Mouse (Mus musculus) small intestine, adult 2 months (tissue): ENCODE results near the gene Hist1h2bp. TPM values are rescaled to one million over a fixed set of nuclear protein-coding genes. Genes with fewer than 3 reads are reported as not detected.
A peak's percentile ranks its signal among the peaks of the same experiment; 100 is the strongest.
"Not testable (repeated sequence)": the region's sequence is repeated elsewhere in the genome, so short reads cannot be mapped to it uniquely, and the experiment has no call there.

Experiments used
- H3K27ac ChIP-seq: fragments of 200-500 bp; 2 replicates; pipeline ENCODE4 v1.5.1; 2012; ENCODE audit warnings: low read depth, low read length, control low read depth, inconsistent platforms; ENCODE audit not compliant: insufficient read depth
- H3K27me3 ChIP-seq: fragments of 200-500 bp; 2 replicates; pipeline ENCODE4 v1.6.1; 2012; ENCODE audit warnings: mild to moderate bottlenecking, moderate library complexity, low read length, inconsistent platforms; ENCODE audit not compliant: control insufficient read depth, insufficient read depth
- H3K36me3 ChIP-seq: fragments of 200-500 bp; 2 replicates; pipeline ENCODE4 v1.6.1; 2012; ENCODE audit warnings: mild to moderate bottlenecking, low read length, control low read depth, inconsistent platforms; ENCODE audit not compliant: control insufficient read depth, insufficient read depth
- H3K4me1 ChIP-seq: fragments of 200-500 bp; 2 replicates; pipeline ENCODE4 v1.6.1; 2012; ENCODE audit warnings: low read length, inconsistent platforms, mixed read lengths; ENCODE audit not compliant: control insufficient read depth, insufficient read depth, insufficient read length
- H3K4me3 ChIP-seq: fragments of 200-500 bp; 2 replicates; pipeline ENCODE4 v1.5.1; 2012; ENCODE audit warnings: low read depth, mild to moderate bottlenecking, control low read depth, inconsistent platforms, low read length, moderate library complexity
- CTCF ChIP-seq: fragments of 200-500 bp; IDR thresholded peaks from 2 replicates; pipeline ENCODE4 v1.5.1; 2012; ENCODE audit warnings: low read depth, mild to moderate bottlenecking, control low read depth, inconsistent platforms, low read length, moderate library complexity, mixed read lengths; ENCODE audit not compliant: insufficient replicate concordance, insufficient read length; ENCODE audit errors: extremely low read depth
- POLR2A ChIP-seq: fragments of 200-500 bp; IDR thresholded peaks from 2 replicates; pipeline ENCODE4 v1.6.1; 2012; ENCODE audit warnings: low read depth, mild to moderate bottlenecking, control low read depth, inconsistent platforms, low read length, moderate library complexity
- WGBS: fragments of 180-500 bp; shearing (Covaris S2); methylation state at CpG from one replicate; pipeline ENCODE4 v1.1.7; 2018; 5-methylcytosine and 5-hydroxymethylcytosine counted together
- polyA plus RNA-seq: library from polyadenylated mRNA; depleted of rRNA; stranded (reverse); fragments of >200 nt; gene quantifications from 2 replicates; pipeline ENCODE4 v1.2.3, GENCODE M21; 2012

Gene Hist1h2bp
- polyA plus RNA-seq, 1 experiment = 2.7 TPM

DNA sequence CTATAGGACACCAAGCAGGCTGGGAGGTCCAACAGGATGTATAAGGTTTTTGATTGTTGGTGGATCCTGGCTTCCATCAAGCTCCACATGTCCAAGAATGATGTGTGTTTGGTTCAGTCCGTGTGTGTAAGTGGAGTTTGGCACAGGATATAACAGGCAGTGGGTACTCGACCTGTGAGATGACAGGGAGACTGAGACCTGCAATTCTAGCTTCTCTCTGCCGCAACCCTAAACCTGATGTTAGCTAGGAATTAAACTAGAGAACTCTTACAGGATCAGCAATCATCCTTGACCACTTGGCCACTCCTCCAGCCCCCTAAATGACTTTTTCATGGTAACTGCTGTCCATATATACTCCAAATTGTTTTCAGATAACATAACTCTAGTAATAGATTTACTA, 34.9 kb upstream of the Hist1h2bp start:
- Histone ChIP-seq H3K27me3 (no peaks in the 10 kb centered on the region), H3K36me3 (no peaks in the 10 kb centered on the region), H3K27ac (no peak overlapping the region), H3K4me1 (peaks cover 2% of the 10 kb centered on the region; the same call in 1 of the 2 replicates), H3K4me3 (no peak overlapping the region)
- WGBS = 43% methylated on average over 3 of the region's 3 CpGs
- TF ChIP-seq POLR2A = no peak
- no peak for TF ChIP-seq CTCF

- Histone ChIP-seq H3K36me3 (no peaks in the 10 kb centered on the region), H3K4me1 (no peaks in the 10 kb centered on the region; the same call in 1 of the 2 replicates), H3K27ac (peak overlapping the region; percentile 72), H3K4me3 (peak overlapping the region; percentile 61), H3K27me3 (no peaks in the 10 kb centered on the region)
- WGBS = 5% methylated on average over 10 of the region's 10 CpGs
- TF ChIP-seq CTCF = no peak
- TF ChIP-seq POLR2A = no peak
Measured at GRCm38 (mm10) chr13:21753051-21753523, 34.2 kb upstream of the Hist1h2bp start.

- not testable (repeated sequence) for H3K27me3 ChIP-seq, H3K4me1 ChIP-seq, H3K36me3 ChIP-seq
- WGBS = under 1% methylated on average over 48 of the region's 50 CpGs
- peak; percentile 67 for TF ChIP-seq POLR2A
- Histone ChIP-seq H3K4me3 (peak within 1 kb of the TSS; percentile 70), H3K27ac (peak within 1 kb of the TSS; percentile 80)
Measured at GRCm38 (mm10) chr13:21753524-21754285, 33.6 kb upstream of the Hist1h2bp start, which contains the start of the genes Hist1h2ak and Hist1h2bn. Gene Hist1h2ak (minus strand): TSS chr13:21753827. Gene Hist1h2bn (plus strand): TSS chr13:21754123.

- WGBS = under 1% methylated on average over 25 of the region's 26 CpGs
- H3K27me3 ChIP-seq, H3K36me3 ChIP-seq, H3K4me1 ChIP-seq: not testable (repeated sequence)
- peak overlapping the region; percentile 70 for H3K4me3 ChIP-seq
- H3K27ac ChIP-seq = peak overlapping the region; percentile 80
Measured at GRCm38 (mm10) chr13:21754294-21755001, 32.8 kb upstream of the Hist1h2bp start.

DNA sequence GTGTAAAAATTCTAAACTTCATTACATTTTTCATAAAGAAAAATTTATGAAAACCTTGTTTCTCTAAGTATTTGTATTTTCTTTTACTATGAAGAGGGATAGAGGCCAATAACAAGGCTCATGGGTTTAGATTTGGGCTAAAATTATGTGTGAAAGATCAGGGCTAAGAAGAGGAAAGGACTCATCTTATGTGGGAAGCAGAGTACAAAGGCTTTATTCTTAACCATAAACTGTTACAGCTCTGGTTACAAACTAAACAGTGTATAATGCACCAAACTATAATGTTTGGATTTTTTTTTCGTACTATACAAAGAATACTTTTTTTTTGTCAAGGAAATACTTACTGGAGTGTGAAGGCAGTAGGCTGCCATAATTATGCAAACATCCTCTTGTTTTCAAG, 31.6 kb upstream of the Hist1h2bp start:
- H3K4me3 ChIP-seq = no peak overlapping the region
- WGBS = 67% methylated on average over 1 of the region's 1 CpGs
- no peak for TF ChIP-seq POLR2A
- no peak for TF ChIP-seq CTCF

GRCm38 (mm10) chr13:21778814-21779766, 8.2 kb upstream of the Hist1h2bp start:
- 1% methylated on average over 33 of the region's 33 CpGs for WGBS
- H3K27ac ChIP-seq = peak overlapping the region; percentile 84

More for the DNA sequence above, 31.6 kb upstream of the Hist1h2bp start:
- no peaks in the 10 kb centered on the region for H3K27me3 ChIP-seq
- H3K27ac ChIP-seq = no peak overlapping the region
- H3K36me3 ChIP-seq = no peaks in the 10 kb centered on the region
- peaks cover 3% of the 10 kb centered on the region; the same call in 1 of the 2 replicates for H3K4me1 ChIP-seq

More at GRCm38 (mm10) chr13:21778814-21779766, 8.2 kb upstream of the Hist1h2bp start:
- H3K36me3 ChIP-seq = no peaks in the 10 kb centered on the region
- H3K27me3 ChIP-seq = no peaks in the 10 kb centered on the region
- H3K4me1 ChIP-seq = peaks cover 6% of the 10 kb centered on the region; the same call in 1 of the 2 replicates
- no peak for TF ChIP-seq POLR2A
- no peak for TF ChIP-seq CTCF
- peak overlapping the region; percentile 75 for H3K4me3 ChIP-seq
